Mouse (Mus musculus) liver, adult (tissue): ENCODE measurements around the gene Pax4.
A peak's percentile ranks its signal among the peaks of the same experiment; 100 is the strongest.

Experiments
- GATA4 ChIP-seq: IDR thresholded peaks from 2 replicates; pipeline ENCODE4 v1.6.1; 2014; ENCODE audit warnings: mild to moderate bottlenecking, low read length; ENCODE audit not compliant: insufficient replicate concordance

The Pax4 gene

GRCm38 (mm10) chr6:28449253-28449652 is at the start of gene Pax4:
TSS of gene Pax4 (minus strand) at chr6:28449353.
- no peak for TF ChIP-seq GATA4

DNA sequence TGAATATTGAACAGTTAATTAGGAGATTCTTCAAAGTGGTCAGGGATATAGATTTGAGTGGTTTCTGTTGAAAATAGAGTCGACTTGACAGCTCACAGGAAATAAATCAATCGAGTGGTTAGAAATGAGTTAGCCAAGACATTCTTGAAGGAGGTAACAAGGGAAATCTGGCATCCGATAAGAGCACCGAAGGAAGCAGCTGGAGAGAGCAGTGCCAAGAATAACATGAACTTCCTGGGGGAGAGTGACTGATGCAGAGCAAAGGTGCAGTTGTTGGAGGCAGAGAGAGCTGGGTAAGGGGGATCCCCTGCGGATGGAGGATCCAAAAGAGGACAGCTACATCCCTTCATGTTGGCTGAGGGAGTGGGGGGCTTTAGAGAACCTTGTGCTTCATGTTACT is 48.7 kb upstream of the Pax4 start:
- peak; percentile 74; the same call in 1 of the 2 replicates for TF ChIP-seq GATA4

DNA sequence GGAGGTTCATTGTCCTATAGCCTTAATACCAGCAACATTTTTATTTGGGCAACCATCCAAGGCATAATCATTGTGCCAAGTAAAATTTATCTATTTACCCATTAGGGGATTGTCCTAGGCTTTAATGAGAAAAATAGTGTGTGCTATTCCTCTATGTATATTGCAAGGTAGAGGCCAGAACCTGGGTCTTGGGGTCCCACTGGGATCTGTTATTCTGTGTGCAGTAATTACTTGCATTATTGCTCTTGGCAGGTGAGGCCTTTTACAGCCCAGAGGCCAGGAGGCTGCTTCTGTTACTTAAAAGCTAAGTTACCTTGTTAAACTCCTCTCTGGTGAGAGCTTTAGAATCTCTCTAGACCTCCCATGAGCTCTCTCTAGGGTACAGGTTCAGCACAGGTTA is 42.0 kb upstream of the Pax4 start:
- TF ChIP-seq GATA4 = no peak

DNA sequence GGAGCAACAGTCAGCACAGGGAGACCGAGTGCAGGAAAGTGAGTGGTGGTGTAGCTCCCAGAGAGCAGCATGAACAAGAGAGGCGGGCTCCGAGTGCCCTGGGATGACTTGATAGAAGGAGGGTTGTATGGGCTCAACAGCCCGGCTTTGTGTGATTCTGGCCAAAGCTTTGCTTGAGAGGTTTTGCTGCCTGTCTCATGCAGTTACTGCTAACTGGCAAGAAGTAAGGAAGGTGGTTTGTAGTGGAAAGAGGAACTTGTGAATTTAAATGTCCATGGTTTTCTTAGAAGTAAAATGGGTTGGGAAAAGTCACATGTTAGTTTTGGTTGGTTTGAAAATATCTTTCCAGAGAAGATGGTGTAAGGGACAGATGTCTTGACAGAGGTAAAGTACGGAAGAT is 41.5 kb upstream of the Pax4 start:
- TF ChIP-seq GATA4 = no peak

DNA sequence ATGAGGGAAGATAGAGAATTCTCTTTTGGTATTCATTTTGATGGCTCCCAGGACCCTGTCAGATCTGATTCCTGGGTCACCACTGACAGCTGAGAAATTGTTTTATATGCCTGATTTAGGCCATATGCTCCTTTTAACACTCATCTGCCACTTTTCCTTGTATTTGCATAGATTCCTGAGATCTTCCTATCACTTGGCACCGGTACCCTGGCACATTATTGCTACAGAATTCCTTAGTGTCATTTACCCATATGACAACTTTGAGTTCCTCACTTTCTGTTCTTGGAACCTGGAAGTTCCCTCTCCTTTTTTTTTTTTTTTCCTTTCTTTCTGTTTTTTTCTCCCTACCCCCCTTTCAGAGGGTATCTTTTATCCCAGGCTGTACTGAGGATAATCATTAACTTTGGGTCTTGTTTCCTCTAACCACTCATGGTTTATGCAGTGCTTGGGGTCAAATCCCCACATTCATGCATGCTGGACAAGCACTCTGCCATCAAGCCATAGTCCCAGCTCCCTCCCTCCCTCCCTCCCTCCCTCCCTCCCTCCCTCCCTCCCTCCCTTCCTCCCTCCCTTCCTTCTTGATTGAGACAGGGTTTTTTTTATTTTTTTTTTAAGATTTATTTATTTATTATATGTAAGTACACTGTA is 39.2 kb upstream of the Pax4 start:
- TF ChIP-seq GATA4 = no peak

DNA sequence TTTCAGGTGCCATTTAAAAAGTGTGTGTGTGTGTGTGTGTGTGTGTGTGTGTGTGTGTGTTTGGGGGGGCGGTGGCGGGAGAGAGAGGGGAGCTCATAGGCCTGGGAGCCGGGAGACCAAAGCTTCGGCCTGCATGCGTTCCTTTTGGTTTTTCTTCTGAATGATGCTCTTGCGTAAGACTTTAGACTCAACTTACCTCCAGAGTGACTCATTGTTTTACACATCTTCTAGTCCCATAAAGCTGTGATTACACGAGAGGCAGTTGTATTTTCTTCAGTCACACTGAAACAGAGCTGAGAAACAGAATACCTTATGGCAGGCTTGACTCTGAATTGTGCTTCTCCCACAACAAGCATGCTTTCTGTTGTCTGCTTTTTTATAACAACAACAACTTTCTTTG is 37.8 kb upstream of the Pax4 start:
- TF ChIP-seq GATA4 = no peak

DNA sequence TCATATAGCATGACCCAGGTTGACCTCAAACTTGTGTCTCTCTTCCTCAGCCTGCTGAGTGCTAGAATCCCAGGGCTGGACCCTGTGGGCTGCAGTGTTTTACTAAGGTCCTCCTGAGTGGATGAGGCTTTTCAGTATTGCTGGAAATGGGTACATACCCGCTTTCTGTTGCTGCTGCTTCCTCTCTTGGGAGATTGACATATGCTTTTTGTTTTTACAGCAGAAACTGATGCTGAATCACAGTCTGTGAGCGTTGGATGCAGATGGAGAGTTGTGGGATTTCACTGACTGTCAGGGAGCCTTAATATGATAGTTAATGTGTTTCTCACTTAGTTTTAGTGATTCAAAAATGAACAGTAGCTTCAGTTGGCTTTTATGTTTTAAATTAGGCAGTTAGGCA is 37.3 kb upstream of the Pax4 start:
- no peak for TF ChIP-seq GATA4

GRCm38 (mm10) chr6:28486008-28486407 is 36.9 kb upstream of the Pax4 start:
- no peak for TF ChIP-seq GATA4

- no peak for TF ChIP-seq GATA4
Observed at GRCm38 (mm10) chr6:28482711-28483315, 33.7 kb upstream of the Pax4 start.

GRCm38 (mm10) chr6:28480752-28481492 is 31.8 kb upstream of the Pax4 start:
- TF ChIP-seq GATA4 = no peak

DNA sequence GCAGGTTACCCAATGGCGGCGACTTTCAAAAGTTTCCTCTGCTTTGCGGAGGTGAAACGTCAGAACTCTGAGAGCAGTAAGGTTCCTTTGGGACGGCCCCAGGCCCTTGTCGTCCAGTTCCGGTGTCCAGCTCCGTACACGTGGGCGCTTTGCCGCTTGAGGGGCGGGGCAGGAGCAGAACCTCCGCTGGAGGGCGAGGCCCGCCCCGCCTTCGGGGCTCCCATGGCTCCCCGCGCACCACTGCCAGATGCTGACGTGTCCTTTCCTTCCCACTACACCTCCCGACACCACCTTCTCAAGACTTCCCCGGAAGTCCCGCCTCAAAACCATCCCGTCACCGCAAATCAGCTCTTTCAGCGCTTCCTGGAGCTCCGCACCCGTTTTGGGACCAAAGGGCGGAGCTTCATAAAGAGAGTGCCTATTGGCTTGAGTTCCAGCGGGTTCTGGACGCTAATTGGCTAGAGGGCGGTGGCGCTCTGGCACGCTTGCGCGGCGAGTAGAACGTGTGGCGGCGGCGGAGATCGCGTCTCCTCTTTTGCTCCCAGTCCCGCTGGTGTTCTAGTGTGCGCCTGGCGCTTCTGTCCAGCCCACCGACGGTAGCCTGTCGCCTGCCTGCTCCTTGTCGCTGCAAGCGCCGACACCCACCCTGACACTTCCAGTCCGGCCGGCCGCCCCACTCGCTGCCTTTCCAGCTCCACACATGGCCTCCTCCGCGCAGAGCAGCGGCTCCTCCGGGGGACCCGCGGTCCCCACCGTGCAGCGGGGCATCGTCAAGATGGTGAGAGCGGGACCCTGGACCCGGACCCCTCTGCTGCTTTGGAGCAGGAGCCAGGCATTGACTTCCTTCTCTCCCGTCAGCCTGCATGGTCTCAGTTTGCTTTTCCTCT is 31.0 kb upstream of the Pax4 start:
- TF ChIP-seq GATA4 = peak; percentile 49; the same call in 1 of the 2 replicates

DNA sequence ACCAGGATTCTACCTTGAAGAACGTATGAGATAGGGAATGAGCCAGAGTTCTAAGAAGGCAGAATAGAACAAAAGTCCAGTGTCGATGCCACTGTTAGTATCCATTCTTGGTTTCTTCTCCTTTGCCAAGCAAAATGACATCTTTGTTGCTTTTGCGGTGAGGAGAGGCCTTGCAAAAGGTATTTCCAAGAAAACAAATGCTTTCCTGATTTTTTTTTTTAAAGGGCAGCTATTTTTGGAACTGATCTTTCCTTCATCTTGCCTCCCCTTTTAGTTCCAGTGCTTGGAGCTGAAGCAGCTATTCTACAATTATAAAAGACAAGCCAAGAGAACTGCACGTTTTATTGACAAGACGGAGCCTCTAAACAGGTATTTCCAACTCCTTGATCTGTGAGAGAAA is 25.7 kb upstream of the Pax4 start, which contains the start of gene Snd1:
TSS of gene Snd1 (plus strand) at position 301 of the 400 bp plus-strand sequence.
- no peak for TF ChIP-seq GATA4

DNA sequence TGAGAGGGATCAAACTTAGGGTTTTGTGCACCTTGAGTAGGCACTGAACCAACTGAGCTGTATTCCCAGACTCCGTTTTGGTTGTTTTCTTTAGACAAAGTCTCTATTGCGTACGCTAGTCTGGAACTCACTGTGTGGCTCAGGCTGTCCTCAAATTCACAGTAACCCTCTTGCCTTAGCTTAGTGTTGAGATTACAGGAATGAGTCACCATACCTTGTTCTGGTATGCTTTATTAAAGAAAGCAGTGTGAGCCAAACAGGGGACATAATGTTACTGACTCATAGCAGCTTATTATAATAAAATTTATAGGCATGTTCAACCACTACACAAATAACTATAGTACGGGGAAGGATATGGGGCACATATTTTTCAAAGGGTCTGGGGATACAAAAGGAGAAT is 25.1 kb upstream of the Pax4 start:
- no peak for TF ChIP-seq GATA4

DNA sequence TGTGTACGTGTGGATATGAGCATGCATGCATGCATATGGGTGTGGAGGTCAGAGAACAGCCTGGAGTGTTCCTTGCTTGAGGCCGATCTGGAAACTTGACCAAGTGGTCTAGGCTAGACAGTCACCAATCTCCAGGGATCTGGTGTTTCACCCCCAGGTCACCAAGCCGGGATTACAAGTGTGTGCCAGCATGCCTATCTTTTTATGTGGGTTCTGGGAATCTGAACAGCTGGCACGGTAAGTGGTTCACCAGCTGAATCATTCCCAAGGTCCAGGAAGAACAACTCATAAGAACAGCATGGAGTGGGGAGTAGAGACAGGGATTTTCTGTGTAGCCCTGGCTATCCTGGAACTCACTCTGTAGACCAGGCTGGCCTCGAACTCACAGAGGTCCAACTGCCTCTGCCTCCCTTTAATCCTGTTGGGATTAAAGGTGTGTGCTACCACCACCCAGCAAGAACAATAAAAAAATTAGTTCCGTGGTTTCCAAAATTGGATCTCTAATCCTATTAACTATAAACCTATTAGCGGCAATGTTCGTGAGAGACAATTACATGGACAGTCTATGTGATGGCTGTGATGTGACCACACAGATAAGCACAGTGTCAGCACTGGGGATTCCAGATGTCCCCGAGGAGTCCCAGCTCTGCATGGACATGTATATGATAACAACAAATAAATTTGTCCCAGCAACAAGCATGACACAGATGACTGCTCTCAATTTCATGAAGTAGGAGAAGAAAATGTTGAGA is 22.3 kb upstream of the Pax4 start:
- TF ChIP-seq GATA4 = no peak
